Mouse (Mus musculus) midbrain, embryonic 11.5 days (tissue): Measurements from ENCODE around the gene Litaf. TPM values are rescaled to one million over a fixed set of nuclear protein-coding genes. Genes with fewer than 3 reads are reported as not detected.

Experiments
- ATAC-seq: fragments of 200-750 bp; cut with Nextera tagmentation; 2 replicates; pipeline ENCODE4 v1.8.0; 2017; ENCODE audit warnings: moderate TSS enrichment, moderate library complexity; ENCODE audit not compliant: low FRiP score
- DNase-seq: peaks from one replicate; pipeline ENCODE4 v3.0.0; 2015; ENCODE audit warnings: low spot score; ENCODE audit errors: missing footprints
- H3K27ac ChIP-seq: fragments of 300-500 bp; sonication (generic); 2 replicates; pipeline ENCODE4 v1.5.1; 2014; ENCODE audit warnings: low read depth, low read length
- H3K27me3 ChIP-seq: fragments of 300-500 bp; sonication (generic); 2 replicates; pipeline ENCODE4 v1.6.1; 2014; ENCODE audit warnings: mild to moderate bottlenecking, low read length, moderate library complexity, mixed read lengths; ENCODE audit not compliant: control insufficient read depth, insufficient read depth
- H3K36me3 ChIP-seq: fragments of 300-500 bp; sonication (generic); 2 replicates; pipeline ENCODE4 v1.6.1; 2014; ENCODE audit warnings: mild to moderate bottlenecking, low read length, moderate library complexity, mixed read lengths; ENCODE audit not compliant: control insufficient read depth, insufficient read depth
- H3K4me1 ChIP-seq: fragments of 300-500 bp; sonication (generic); 2 replicates; pipeline ENCODE4 v1.6.1; 2014; ENCODE audit warnings: low read length; ENCODE audit not compliant: control insufficient read depth, insufficient read depth
- H3K4me2 ChIP-seq: fragments of 300-500 bp; sonication (generic); 2 replicates; pipeline ENCODE4 v1.6.1; 2014; ENCODE audit warnings: mild to moderate bottlenecking, moderate library complexity
- H3K4me3 ChIP-seq: fragments of 300-500 bp; sonication (generic); 2 replicates; pipeline ENCODE4 v1.5.1; 2014; ENCODE audit warnings: low read depth, low read length
- H3K9ac ChIP-seq: fragments of 300-500 bp; sonication (generic); 2 replicates; pipeline ENCODE4 v1.6.1; 2014; ENCODE audit warnings: low read length
- H3K9me3 ChIP-seq: fragments of 300-500 bp; sonication (generic); 2 replicates; pipeline ENCODE4 v1.6.1; 2016; ENCODE audit warnings: low read length; ENCODE audit not compliant: control insufficient read depth
- WGBS: fragments of 180-500 bp; shearing (Covaris S2); extraction: QIAGEN DNeasy Blood & Tissue Kit; methylation state at CpG from one replicate; pipeline ENCODE4 v1.1.7; 2014; 5-methylcytosine and 5-hydroxymethylcytosine counted together
- polyA plus RNA-seq: library from polyadenylated mRNA; unstranded; fragments of >200 nt; fragmentation: Nextera tagmentation; extraction: Ambion mirVana; gene quantifications from 2 replicates; pipeline ENCODE4 v1.2.1, GENCODE M21; 2014

Gene Litaf
- 61.8 and 63.4 TPM in 2 replicates for polyA plus RNA-seq

DNA sequence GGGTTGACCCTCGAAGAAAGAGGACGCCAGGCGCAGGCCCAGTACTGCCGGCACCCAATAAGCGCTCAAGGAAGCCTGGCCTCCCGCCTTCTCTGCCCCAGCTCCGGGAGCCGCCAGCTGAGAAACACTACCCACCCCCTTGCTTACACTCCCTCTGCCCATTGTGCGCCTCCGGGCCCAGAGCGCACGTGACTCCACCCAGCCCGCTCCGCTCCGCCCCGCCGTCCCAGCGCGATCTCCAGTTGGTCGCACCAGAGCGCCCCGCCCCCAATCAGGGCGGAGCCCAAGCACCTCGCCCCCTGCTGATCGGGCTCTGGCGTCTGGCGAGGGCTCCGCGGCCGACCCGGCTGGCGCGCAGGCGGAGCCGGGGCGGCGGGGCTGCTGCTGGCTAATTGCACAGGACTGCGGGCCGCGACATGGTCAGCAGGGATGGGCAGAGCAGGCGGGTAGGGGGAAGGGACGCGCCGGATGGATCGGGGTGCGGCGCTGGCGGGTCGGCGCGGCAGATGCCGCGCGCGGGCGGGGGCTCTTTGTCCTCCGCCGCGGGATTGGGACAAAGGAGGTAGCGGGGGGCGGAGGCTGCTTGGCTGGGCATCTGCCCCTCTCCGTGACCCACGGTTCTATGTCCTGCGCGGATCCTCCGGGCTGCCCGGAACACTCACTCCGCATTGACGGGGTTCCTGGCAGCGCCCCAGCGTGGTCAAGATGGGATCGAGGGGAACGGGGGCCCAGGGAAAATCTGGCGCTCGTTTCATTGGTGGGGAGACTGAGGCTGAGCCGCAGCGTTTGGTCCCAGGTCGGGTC, at the start of gene Litaf:
Gene Litaf (minus strand): TSS at position 129 of the 804 bp plus-strand sequence.
- DNase-seq (peak; percentile 100), ATAC-seq (peak; percentile 98)
- Histone ChIP-seq H3K4me1 (peaks cover 41% of the 10 kb centered on the region), H3K27ac (peak within 1 kb of the TSS; percentile 98), H3K9ac (peak within 1 kb of the TSS; percentile 92), H3K27me3 (no peaks in the 10 kb centered on the region), H3K36me3 (no peaks in the 10 kb centered on the region; the same call in 1 of the 2 replicates), H3K4me3 (peak within 1 kb of the TSS; percentile 76), H3K4me2 (peak within 1 kb of the TSS; percentile 78), H3K9me3 (no peaks in the 10 kb centered on the region)
- under 1% methylated on average over 74 of the region's 78 CpGs for WGBS

DNA sequence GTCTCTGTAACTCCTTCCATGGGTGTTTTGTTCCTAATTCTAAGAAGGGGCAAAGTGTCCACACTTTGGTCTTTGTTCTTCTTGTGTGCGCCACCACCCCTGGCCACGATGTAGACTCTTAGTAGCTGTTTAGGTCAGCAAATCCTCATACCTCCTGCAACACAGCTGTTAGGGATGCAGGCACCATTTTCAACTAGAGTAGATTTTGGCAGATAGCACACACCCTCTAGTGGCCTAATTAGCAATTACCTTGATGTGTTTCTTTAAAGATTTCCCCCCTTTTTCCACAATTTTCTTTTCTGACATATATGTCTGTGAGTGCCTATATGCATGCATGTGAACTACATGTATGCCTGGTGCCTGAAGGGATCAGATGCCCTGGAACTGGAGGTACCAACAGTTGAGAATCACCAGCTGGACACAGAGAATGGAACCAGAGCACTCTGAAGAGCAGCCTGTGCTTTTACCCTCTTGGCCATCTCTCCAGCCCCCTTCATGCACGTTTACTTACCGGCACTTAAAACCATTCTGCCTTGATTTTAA, 43.3 kb upstream of the Litaf start:
- ATAC-seq = no peak
- Histone ChIP-seq H3K9ac (no peak overlapping the region), H3K9me3 (no peaks in the 10 kb centered on the region), H3K27ac (no peak overlapping the region), H3K4me1 (no peaks in the 10 kb centered on the region), H3K4me3 (no peak overlapping the region), H3K36me3 (no peaks in the 10 kb centered on the region; the same call in 1 of the 2 replicates), H3K27me3 (no peaks in the 10 kb centered on the region), H3K4me2 (no peak overlapping the region)
- peak; percentile 91 for DNase-seq
- WGBS = 78% methylated on average over 4 of the region's 4 CpGs

DNA sequence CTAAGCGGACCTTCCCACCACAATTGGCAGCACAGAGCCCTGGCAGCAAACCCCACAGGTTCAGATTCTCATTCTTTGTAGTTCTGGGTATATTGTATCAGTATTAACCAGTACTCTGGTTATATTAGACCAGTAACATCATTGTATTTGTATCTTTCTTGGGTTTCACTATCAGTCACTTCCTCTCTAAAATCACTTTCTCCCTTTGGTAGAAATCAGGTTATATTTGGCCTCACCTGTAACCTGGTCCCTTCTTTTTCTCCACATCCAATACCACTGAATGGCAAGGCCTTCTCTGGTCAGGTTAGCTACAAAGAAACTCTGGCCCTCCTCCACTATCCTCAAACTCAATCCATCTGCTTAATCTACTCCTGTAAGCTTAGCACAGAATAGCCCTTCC, 38.9 kb upstream of the Litaf start:
- Histone ChIP-seq H3K9me3 (no peaks in the 10 kb centered on the region), H3K27me3 (no peaks in the 10 kb centered on the region), H3K27ac (no peak overlapping the region), H3K9ac (no peak overlapping the region), H3K36me3 (no peaks in the 10 kb centered on the region), H3K4me3 (no peak overlapping the region), H3K4me1 (no peaks in the 10 kb centered on the region), H3K4me2 (no peak overlapping the region)
- 83% methylated on average over 1 of the region's 1 CpGs for WGBS
- ATAC-seq = no peak
- no peak for DNase-seq

DNA sequence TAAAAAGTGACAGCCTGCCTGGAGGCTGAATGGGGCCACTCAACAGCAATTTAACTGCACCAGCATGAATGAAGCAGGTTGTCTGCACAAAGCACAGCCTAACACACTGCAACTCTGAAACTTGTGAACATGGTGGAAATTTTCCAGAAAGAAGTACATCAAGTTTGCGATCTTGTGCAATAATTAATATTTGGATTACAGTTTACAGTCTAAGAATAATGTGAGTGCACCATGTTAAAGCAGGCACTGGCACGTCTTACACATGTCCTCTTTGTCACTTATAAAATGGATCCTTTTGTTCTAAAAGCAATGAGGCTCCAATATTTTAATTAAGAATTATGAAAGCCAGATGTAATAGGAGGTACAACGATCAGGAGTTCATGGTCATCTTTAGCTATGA, 31.3 kb upstream of the Litaf start:
- no peaks in the 10 kb centered on the region for H3K4me1 ChIP-seq
- no peak overlapping the region for H3K27ac ChIP-seq
- ATAC-seq (no peak), DNase-seq (no peak)
- H3K9me3 ChIP-seq = no peaks in the 10 kb centered on the region
- no peak overlapping the region for H3K9ac ChIP-seq
- H3K27me3 ChIP-seq = no peaks in the 10 kb centered on the region
- 86% methylated on average over 3 of the region's 3 CpGs for WGBS
- no peaks in the 10 kb centered on the region for H3K36me3 ChIP-seq
- H3K4me2 ChIP-seq = no peak overlapping the region
- H3K4me3 ChIP-seq = no peak overlapping the region

DNA sequence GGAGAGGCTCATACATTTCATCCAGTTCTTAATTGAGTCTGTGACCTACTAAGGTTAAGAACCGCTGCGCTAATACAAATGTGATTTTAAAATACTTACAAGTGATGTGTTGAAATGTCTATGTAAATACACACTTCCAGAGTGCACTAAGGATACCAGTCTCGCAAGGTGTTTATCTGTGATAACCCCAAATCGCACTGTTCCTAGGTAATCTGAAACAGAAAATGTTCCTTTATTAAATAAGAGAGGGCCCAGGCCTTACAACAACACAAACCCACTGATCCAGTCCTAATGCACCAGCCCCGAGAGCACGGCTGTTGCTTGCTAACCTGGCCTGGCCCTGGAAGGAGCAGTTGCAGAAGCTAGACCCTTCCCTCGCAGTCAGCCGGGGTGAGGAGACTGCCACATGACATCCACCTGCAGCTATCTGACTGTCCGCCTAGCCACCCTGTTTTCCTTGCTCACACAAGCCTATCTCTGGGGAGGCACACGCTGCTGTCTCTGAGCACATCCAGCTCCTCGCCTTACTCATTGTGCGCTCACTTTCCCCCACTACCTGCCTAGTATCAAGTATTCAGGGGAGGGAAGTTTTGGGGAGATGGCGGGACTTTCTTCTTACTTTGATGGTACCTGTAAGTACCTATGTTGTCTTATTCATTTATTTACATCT, 27.9 kb upstream of the Litaf start:
- H3K4me1 ChIP-seq = no peaks in the 10 kb centered on the region
- no peak overlapping the region for H3K27ac ChIP-seq
- ATAC-seq = no peak
- no peak for DNase-seq
- H3K4me2 ChIP-seq = no peak overlapping the region
- no peak overlapping the region for H3K4me3 ChIP-seq
- 93% methylated on average over 13 of the region's 13 CpGs for WGBS
- H3K9me3 ChIP-seq = no peaks in the 10 kb centered on the region
- H3K27me3 ChIP-seq = no peaks in the 10 kb centered on the region
- H3K9ac ChIP-seq = no peak overlapping the region
- peaks cover 2% of the 10 kb centered on the region for H3K36me3 ChIP-seq

DNA sequence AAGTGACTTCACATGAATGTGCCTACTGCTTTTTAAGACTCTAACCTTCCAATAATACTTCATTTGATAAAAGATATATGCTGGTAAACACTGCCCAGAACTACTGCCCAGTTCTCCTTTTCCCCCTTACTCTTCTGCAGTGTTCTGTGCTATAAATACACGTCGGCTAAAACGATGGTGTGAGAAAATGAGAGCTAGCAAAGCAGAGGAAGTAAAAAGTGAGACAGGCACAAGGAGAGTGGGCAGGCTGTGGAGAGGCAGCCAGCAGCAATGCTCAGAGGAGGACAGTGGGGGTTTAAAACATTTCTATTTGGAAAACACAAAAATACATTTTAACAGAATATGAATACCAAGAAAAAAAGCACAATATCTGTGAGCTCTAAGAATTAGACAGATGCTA, 26.6 kb upstream of the Litaf start:
- Histone ChIP-seq H3K9ac (no peak overlapping the region), H3K4me1 (no peaks in the 10 kb centered on the region), H3K27ac (no peak overlapping the region), H3K4me2 (no peak overlapping the region), H3K4me3 (no peak overlapping the region), H3K36me3 (peaks cover 9% of the 10 kb centered on the region), H3K9me3 (no peaks in the 10 kb centered on the region), H3K27me3 (no peaks in the 10 kb centered on the region)
- ATAC-seq (no peak), DNase-seq (no peak)
- WGBS = 96% methylated on average over 3 of the region's 3 CpGs

DNA sequence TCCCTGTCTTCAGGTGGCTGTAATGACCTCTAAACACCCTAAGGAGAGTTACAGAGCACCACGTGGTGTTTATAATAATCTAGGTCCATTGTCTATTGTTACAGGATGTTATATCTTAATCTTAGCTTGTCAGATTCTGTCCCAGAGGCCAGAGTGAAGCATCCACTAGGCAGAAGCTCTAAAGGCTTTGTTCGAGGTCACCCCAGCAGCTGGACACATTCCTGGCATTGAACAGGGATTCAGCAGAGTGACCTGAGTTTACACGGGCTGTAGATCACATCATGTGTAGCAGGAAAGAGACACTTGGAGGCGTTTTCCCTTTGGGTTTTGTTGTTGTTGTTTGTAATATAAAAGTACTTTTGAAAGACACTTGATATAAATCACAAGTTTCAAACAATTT, 26.1 kb upstream of the Litaf start:
- no peaks in the 10 kb centered on the region for H3K9me3 ChIP-seq
- no peaks in the 10 kb centered on the region for H3K27me3 ChIP-seq
- no peaks in the 10 kb centered on the region for H3K4me1 ChIP-seq
- no peak overlapping the region for H3K27ac ChIP-seq
- no peak overlapping the region for H3K9ac ChIP-seq
- H3K36me3 ChIP-seq = peaks cover 9% of the 10 kb centered on the region
- no peak overlapping the region for H3K4me3 ChIP-seq
- H3K4me2 ChIP-seq = no peak overlapping the region
- no peak for ATAC-seq
- 76% methylated on average over 4 of the region's 4 CpGs for WGBS
- DNase-seq = no peak

DNA sequence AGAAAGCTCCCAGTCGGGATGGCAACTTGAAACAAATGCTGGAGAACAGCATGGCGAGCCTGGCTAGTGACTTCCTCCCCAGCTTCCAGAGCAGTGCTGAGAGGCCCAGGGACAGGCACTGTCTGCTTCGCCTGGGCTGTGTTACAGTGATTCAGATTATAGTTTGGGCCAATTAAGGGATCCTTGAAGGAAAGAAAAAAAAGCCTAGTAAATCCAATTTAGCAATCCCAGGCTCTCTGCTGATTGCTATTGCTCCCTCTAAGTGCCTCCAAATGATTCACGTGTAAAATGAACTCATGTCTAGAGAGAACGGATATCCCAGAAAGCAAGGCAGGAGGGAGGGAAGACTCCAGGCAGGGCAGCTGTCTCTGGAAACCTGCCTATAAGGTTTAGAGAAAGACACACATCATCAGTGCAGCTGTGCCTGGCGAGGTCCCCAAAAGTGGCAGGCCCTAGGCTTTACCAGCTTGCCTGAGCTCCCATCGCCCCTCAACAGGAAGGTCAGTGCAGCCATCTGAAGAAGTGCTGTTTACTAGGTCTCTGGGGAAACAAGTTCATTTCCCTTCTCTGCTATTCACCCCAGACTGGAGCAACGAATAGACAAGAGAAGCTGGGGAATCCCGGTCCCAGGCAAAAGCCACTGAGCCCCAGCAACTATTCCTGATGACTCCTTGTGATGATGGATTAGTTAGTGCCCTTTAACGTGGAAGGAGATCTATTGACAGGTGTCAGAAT, 25.0 kb upstream of the Litaf start:
- Histone ChIP-seq H3K4me3 (no peak overlapping the region), H3K9ac (no peak overlapping the region), H3K4me1 (no peaks in the 10 kb centered on the region), H3K9me3 (no peaks in the 10 kb centered on the region), H3K4me2 (no peak overlapping the region), H3K36me3 (peaks cover 9% of the 10 kb centered on the region), H3K27ac (no peak overlapping the region), H3K27me3 (no peaks in the 10 kb centered on the region)
- ATAC-seq (no peak), DNase-seq (no peak)
- WGBS = 81% methylated on average over 10 of the region's 10 CpGs
